ENCODE assay signal across 10 mouse cellular contexts in genomic region chr8:71224560-71224959, GRCm38 (mm10). TPM values are rescaled to one million over a fixed set of nuclear protein-coding genes. Genes with fewer than 3 reads are reported as not detected.
DNase-seq lines count a peak whose midpoint lies in the region; ATAC-seq and TF ChIP-seq lines count a peak whose summit lies in the region.
"Had no signal": no experiment of that assay in that cellular context is flagged by ENCODE, and none has a peak within 500 bp of the region (broad histone marks: within the 10 kb centered on the region; RNA-seq: fewer than 3 reads in every experiment).

No protein-coding gene starts in this region.

- TF ChIP-seq CTCF in gastrocnemius, adult 2 months (IDR thresholded peaks at IDR 0.05): peak; percentile 63

- H3K27ac ChIP-seq in gastrocnemius, adult 2 months: no peak overlapping the region

- ATAC-seq in granulocyte monocyte progenitor cell, adult 5-6 weeks (replicated peaks; ENCODE audit: poor library complexity, severe bottlenecking): peak; percentile 55; the same call in 1 of the 2 replicates
- ATAC-seq: intestine, embryonic 16.5 days had no signal

- H3K4me3 ChIP-seq in gastrocnemius, adult 2 months: no peak overlapping the region
- H3K4me3 ChIP-seq: megakaryocyte, embryonic 14.5 days had no signal

- no peak for DNase-seq in gastrocnemius, adult 2 months
- no peak for DNase-seq in gastrocnemius, postnatal 36 days
- DNase-seq in spleen, postnatal 36 days (ENCODE audit: low spot score in 2 of 2): peak; percentile 8 to 9
- no peak for DNase-seq in spleen, postnatal 4 days (ENCODE audit: low spot score in 2 of 2)
- peak; percentile 15 for DNase-seq in thymus, postnatal 4 days
- no peak for DNase-seq in urinary bladder, postnatal 14 days (ENCODE audit: low spot score)
- no peak for DNase-seq in heart, postnatal 36 days

- intact Hi-C loops in gastrocnemius, adult 2 months (cut with DNase I): no loop called here
- intact Hi-C loops in gastrocnemius, postnatal 36 days (cut with DNase I): no loop called here
- intact Hi-C loops in heart, postnatal 36 days (cut with DNase I): no loop called here

RNA-seq across cellular contexts. Expression of gene Myo9b, which starts 48.0 kb away (rescaled TPM):
- 1 to 10 TPM; 6.1 to 9.3 TPM for total RNA-seq in gastrocnemius, adult 2 months (2021)
- 1 to 10 TPM; 8.8 to 9.3 TPM for total RNA-seq in gastrocnemius, postnatal 36 days (2021)
- 35.5 and 51.5 TPM in 2 replicates for total RNA-seq in granulocyte monocyte progenitor cell, adult 5-6 weeks (2014; fragmentation: Nextera tagmentation)
- total RNA-seq in granulocyte monocyte progenitor cell, adult 5-6 weeks (2017): 34.8 and 38.6 TPM in 2 replicates
- 10 to 100 TPM; 24.1 to 28.2 TPM for total RNA-seq in heart, postnatal 36 days (2021)

RNA-seq across cellular contexts. Expression of gene Haus8, which starts 48.2 kb away (rescaled TPM):
- 1 to 10 TPM; 5.5 to 7.9 TPM for total RNA-seq in gastrocnemius, adult 2 months (2021)
- 1 to 10 TPM; 5.3 to 6.3 TPM for total RNA-seq in gastrocnemius, postnatal 36 days (2021)
- 17.7 and 36.8 TPM in 2 replicates for total RNA-seq in granulocyte monocyte progenitor cell, adult 5-6 weeks (2014; fragmentation: Nextera tagmentation)
- 55.1 and 56.2 TPM in 2 replicates for total RNA-seq in granulocyte monocyte progenitor cell, adult 5-6 weeks (2017)
- total RNA-seq in heart, postnatal 36 days (2021): 10 to 100 TPM; 27.4 to 29.9 TPM

Comparison
In these comparisons a context has a peak if more than half of its experiments do, and no peak if none do; other contexts are left out.
1. DNase-seq: peak in spleen, postnatal 36 days (2 of 2) and thymus, postnatal 4 days (single experiment); none in gastrocnemius, adult 2 months (single experiment), gastrocnemius, postnatal 36 days (0 of 2), spleen, postnatal 4 days (0 of 2), urinary bladder, postnatal 14 days (single experiment) and heart, postnatal 36 days (0 of 2).